Mouse (Mus musculus): ENCODE data around the gene Itga8. TPM values are rescaled to one million over a fixed set of nuclear protein-coding genes. Genes with fewer than 3 reads are reported as not detected.

Gene Itga8
- polyA plus RNA-seq, 2 experiments = 11.3 to 14.6 TPM

DNA sequence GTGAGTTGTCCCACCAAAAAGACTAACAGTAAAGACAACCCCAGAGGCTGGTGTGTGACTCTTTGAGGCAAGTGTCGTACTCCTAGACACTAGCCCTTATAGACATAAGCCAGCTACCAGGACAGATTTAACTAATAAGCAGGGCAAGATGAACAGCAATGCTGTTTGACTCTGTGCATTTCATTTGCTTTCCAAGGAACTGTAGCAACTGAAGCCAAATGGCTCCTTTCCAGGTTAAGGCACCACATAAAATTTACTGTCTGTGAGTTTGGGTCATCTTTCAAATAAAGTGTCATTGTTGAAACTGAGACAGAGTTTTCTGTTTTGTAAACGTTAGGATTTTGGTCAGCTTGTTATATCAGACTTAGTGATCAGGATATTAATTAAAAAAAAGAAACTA lies 194.5 kb downstream of the Itga8 start:
- no peak for TF ChIP-seq POLR2A (IDR thresholded peaks at IDR 0.05; ENCODE audit: borderline replicate concordance, extremely low read depth, insufficient read depth, insufficient read length)
- Histone ChIP-seq H3K4me1 (ENCODE audit: control insufficient read depth, insufficient read depth, low read length) (peaks cover 3% of the 10 kb centered on the region; the same call in 1 of the 2 replicates), H3K9ac (ENCODE audit: low read depth, low read length, severe bottlenecking) (no peak overlapping the region), H3K36me3 (ENCODE audit: control insufficient read depth, insufficient read depth, low read length) (no peaks in the 10 kb centered on the region), H3K27me3 (ENCODE audit: control insufficient read depth, insufficient read depth, low read length) (no peaks in the 10 kb centered on the region), H3K9me3 (ENCODE audit: control insufficient read depth, low read length) (no peaks in the 10 kb centered on the region), H3K4me2 (replicated peaks; ENCODE audit: low read depth, low read length, severe bottlenecking) (no peak overlapping the region), H3K27ac (replicated peaks; ENCODE audit: low read depth, low read length) (no peak overlapping the region), H3K4me3 (replicated peaks; ENCODE audit: low read length) (no peak overlapping the region)
- DNase-seq (ENCODE audit: low spot score) (no peak), ATAC-seq (ENCODE audit: low FRiP score, low read depth) (no peak)
- WGBS = 53% methylated on average over 2 of the region's 2 CpGs

DNA sequence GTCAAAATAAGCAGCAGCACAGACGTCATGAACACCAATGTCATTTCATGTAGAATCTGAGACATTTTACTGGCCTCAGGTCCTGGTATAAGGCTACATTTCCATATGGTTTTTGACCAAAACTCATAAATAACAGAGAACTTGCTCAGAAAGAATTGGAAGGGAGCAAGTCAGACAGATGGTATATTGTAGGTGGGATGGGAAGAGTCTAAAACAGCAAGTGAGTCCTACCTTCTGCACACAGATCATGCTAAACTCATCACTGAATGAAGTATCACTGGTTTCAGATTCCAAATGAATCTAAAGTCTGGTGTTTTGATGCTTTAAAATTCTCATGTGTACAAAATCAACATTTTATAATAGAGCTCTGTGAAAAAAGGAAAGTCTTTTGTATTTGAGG lies 198.5 kb downstream of the Itga8 start:
- no peak overlapping the region for H3K9ac ChIP-seq (ENCODE audit: low read depth, low read length, severe bottlenecking)
- 59% methylated on average over 1 of the region's 1 CpGs for WGBS
- H3K27me3 ChIP-seq (ENCODE audit: control insufficient read depth, insufficient read depth, low read length) = no peaks in the 10 kb centered on the region
- no peaks in the 10 kb centered on the region for H3K9me3 ChIP-seq (ENCODE audit: control insufficient read depth, low read length)
- H3K36me3 ChIP-seq (ENCODE audit: control insufficient read depth, insufficient read depth, low read length) = no peaks in the 10 kb centered on the region
- ATAC-seq (ENCODE audit: low FRiP score, low read depth) = peak; percentile 41; the same call in 1 of the 2 replicates
- no peak for DNase-seq (ENCODE audit: low spot score)
- no peak overlapping the region for H3K27ac ChIP-seq (replicated peaks; ENCODE audit: low read depth, low read length)
- no peak overlapping the region for H3K4me3 ChIP-seq (replicated peaks; ENCODE audit: low read length)
- no peak for TF ChIP-seq POLR2A (IDR thresholded peaks at IDR 0.05; ENCODE audit: borderline replicate concordance, extremely low read depth, insufficient read depth, insufficient read length)
- H3K4me2 ChIP-seq (replicated peaks; ENCODE audit: low read depth, low read length, severe bottlenecking) = no peak overlapping the region
- H3K4me1 ChIP-seq (ENCODE audit: control insufficient read depth, insufficient read depth, low read length) = peaks cover 3% of the 10 kb centered on the region; the same call in 1 of the 2 replicates

DNA sequence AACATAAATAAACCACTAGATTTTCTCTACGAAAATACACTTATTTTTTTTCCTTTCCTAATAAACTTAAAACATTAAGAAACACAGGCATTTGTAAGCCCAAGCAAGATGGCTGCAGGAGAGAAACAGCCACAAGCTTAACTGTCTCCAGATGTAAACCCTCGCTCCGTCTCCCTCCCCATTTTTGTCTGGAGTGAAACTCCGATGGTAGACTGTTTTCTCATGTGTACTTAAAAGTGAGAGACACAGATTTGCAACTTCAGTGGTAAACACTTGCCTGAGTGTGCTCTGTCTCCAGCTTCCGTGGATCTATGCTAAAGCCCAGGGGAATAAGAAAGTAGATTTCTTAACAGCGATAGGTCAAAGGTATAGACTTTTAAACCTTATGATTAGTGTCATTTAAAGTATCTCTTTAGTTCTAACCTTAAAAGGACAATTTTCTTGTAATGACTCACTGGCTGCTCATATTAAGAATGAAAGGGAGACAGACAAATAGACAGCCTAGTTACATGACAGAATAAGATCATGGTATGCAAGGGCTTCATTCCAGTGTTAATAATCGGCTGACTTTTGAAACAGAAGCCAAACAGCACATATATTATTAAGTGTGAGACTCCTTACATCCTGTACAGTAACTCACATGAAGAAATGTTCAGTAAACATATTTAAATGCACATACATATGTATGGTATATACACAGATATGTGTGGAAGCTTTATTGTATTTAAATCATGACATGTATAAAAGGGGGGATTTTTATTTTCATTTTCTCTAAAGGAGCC lies 209.3 kb downstream of the Itga8 start:
- H3K27ac ChIP-seq (replicated peaks; ENCODE audit: low read depth, low read length) = no peak overlapping the region
- WGBS = 33% methylated on average over 7 of the region's 7 CpGs
- no peaks in the 10 kb centered on the region for H3K9me3 ChIP-seq (ENCODE audit: control insufficient read depth, low read length)
- H3K4me1 ChIP-seq (ENCODE audit: control insufficient read depth, insufficient read depth, low read length) = peaks cover 4% of the 10 kb centered on the region
- DNase-seq (ENCODE audit: low spot score) (peak; percentile 61), ATAC-seq (ENCODE audit: low FRiP score, low read depth) (no peak; the same call in 1 of the 2 replicates)
- TF ChIP-seq POLR2A (IDR thresholded peaks at IDR 0.05; ENCODE audit: borderline replicate concordance, extremely low read depth, insufficient read depth, insufficient read length) = no peak
- H3K4me2 ChIP-seq (replicated peaks; ENCODE audit: low read depth, low read length, severe bottlenecking) = no peak overlapping the region
- H3K4me3 ChIP-seq (replicated peaks; ENCODE audit: low read length) = no peak overlapping the region
- H3K36me3 ChIP-seq (ENCODE audit: control insufficient read depth, insufficient read depth, low read length) = no peaks in the 10 kb centered on the region
- H3K27me3 ChIP-seq (ENCODE audit: control insufficient read depth, insufficient read depth, low read length) = no peaks in the 10 kb centered on the region
- no peak overlapping the region for H3K9ac ChIP-seq (ENCODE audit: low read depth, low read length, severe bottlenecking)

DNA sequence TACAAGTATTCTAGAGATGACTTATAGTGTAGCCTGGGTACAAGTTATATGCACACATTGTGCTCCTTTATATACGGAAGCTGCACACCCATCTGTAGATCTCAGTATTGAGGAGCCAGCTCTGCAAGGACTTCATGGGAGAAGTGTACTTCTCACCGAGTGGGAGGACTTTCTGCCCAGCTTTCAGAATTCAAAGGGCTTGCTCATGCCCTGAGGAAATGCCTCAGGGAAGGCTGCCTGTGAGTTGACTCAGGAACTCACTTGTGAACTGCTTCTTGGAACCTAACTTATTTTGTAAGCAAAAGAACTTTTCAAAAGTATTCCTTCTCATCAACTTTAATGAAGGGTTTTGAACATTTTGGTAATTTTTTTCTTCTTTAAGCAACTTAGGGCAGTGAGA lies 210.7 kb downstream of the Itga8 start:
- no peak overlapping the region for H3K4me3 ChIP-seq (replicated peaks; ENCODE audit: low read length)
- no peak for TF ChIP-seq POLR2A (IDR thresholded peaks at IDR 0.05; ENCODE audit: borderline replicate concordance, extremely low read depth, insufficient read depth, insufficient read length)
- H3K4me2 ChIP-seq (replicated peaks; ENCODE audit: low read depth, low read length, severe bottlenecking) = no peak overlapping the region
- ATAC-seq (ENCODE audit: low FRiP score, low read depth) (no peak), DNase-seq (ENCODE audit: low spot score) (no peak)
- no peaks in the 10 kb centered on the region for H3K36me3 ChIP-seq (ENCODE audit: control insufficient read depth, insufficient read depth, low read length)
- peaks cover 4% of the 10 kb centered on the region for H3K4me1 ChIP-seq (ENCODE audit: control insufficient read depth, insufficient read depth, low read length)
- H3K9me3 ChIP-seq (ENCODE audit: control insufficient read depth, low read length) = no peaks in the 10 kb centered on the region
- H3K9ac ChIP-seq (ENCODE audit: low read depth, low read length, severe bottlenecking) = no peak overlapping the region
- no peak overlapping the region for H3K27ac ChIP-seq (replicated peaks; ENCODE audit: low read depth, low read length)
- H3K27me3 ChIP-seq (ENCODE audit: control insufficient read depth, insufficient read depth, low read length) = no peaks in the 10 kb centered on the region
- WGBS = 70% methylated on average over 2 of the region's 2 CpGs

DNA sequence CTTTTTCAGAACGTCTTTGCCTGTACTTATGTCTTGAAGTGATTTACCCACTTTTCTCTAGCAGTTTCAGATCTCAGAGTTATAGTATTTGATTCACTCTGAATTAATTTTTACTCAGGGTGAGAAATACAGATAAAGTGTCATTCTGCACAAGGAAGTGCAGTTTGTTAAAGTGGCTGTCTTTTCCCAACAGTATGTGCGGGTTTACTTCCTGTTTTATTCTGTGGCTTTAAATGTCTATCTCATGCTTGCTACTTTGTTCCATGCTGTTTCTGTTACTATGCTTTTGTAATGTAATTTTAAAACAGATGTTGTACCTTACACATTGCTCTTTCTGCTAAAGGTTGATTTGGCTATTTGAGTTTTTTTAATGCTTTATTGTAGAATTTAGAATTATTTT lies 216.2 kb downstream of the Itga8 start:
- Histone ChIP-seq H3K36me3 (ENCODE audit: control insufficient read depth, insufficient read depth, low read length) (no peaks in the 10 kb centered on the region), H3K4me2 (replicated peaks; ENCODE audit: low read depth, low read length, severe bottlenecking) (no peak overlapping the region), H3K9me3 (ENCODE audit: control insufficient read depth, low read length) (no peaks in the 10 kb centered on the region), H3K27me3 (ENCODE audit: control insufficient read depth, insufficient read depth, low read length) (no peaks in the 10 kb centered on the region), H3K9ac (ENCODE audit: low read depth, low read length, severe bottlenecking) (no peak overlapping the region), H3K4me3 (replicated peaks; ENCODE audit: low read length) (no peak overlapping the region), H3K4me1 (ENCODE audit: control insufficient read depth, insufficient read depth, low read length) (no peaks in the 10 kb centered on the region), H3K27ac (replicated peaks; ENCODE audit: low read depth, low read length) (no peak overlapping the region)
- WGBS = 92% methylated on average over 2 of the region's 2 CpGs
- no peak for DNase-seq (ENCODE audit: low spot score)
- TF ChIP-seq POLR2A (IDR thresholded peaks at IDR 0.05; ENCODE audit: borderline replicate concordance, extremely low read depth, insufficient read depth, insufficient read length) = no peak
- ATAC-seq (ENCODE audit: low FRiP score, low read depth) = no peak
